Mouse (Mus musculus) monocyte, adult 59 days (primary cell): ENCODE results near the gene Gpr137b. TPM values are rescaled to one million over a fixed set of nuclear protein-coding genes. Genes with fewer than 3 reads are reported as not detected.

Experiments used
- total RNA-seq, 2 experiments: library from RNA; stranded (reverse); gene quantifications; one replicate each; pipeline ENCODE4 v1.2.4; 2023

Gpr137b gene
- 100 to 1,000 TPM; 123 to 161 TPM for total RNA-seq

GRCm38 (mm10) chr13:13393228-13394095 lies at the start of gene Gpr137b:
Gene Gpr137b (minus strand): TSS chr13:13394014.

GRCm38 (mm10) chr13:13437460-13438015 lies 43.7 kb upstream of the Gpr137b start, which contains the start of gene Nid1:
Gene Nid1 (plus strand): TSS chr13:13437551.

Other genes starting within 250 kb of the Gpr137b start
- not detected for gene Prl2c5, start 211.3 kb downstream of the Gpr137b start, total RNA-seq
- under 1 TPM; 0.15 to 0.45 TPM for gene Nid1, start 43.5 kb upstream of the Gpr137b start, total RNA-seq
- 100 to 1,000 TPM; 183 to 207 TPM for gene Lyst, start 196.4 kb upstream of the Gpr137b start, total RNA-seq